Mouse (Mus musculus) hindbrain, embryonic 16.5 days (tissue): ENCODE measurements at regions not wholly inside any gene's neighbourhood (a gene's known extent, or its start where the extent isn't known, plus 50 kb on each side); places are given as distances from the start of the nearest gene placed in this dataset.

ENCODE experiments used
- ATAC-seq: fragments of 200-750 bp; cut with Nextera tagmentation; 2 replicates; pipeline ENCODE4 v1.8.0; 2017; ENCODE audit warnings: moderate TSS enrichment, moderate library complexity
- H3K27ac ChIP-seq: fragments of 300-500 bp; sonication (generic); 2 replicates; pipeline ENCODE4 v1.5.1; 2014; ENCODE audit warnings: low read depth, mild to moderate bottlenecking, control low read depth, low read length, moderate library complexity
- H3K27me3 ChIP-seq: fragments of 300-500 bp; sonication (generic); replicated peaks from 2 replicates; pipeline ENCODE4 v1.6.1; 2014; ENCODE audit warnings: low read length; ENCODE audit not compliant: control insufficient read depth, insufficient read depth
- H3K36me3 ChIP-seq: fragments of 300-500 bp; sonication (generic); 2 replicates; pipeline ENCODE4 v1.6.1; 2014; ENCODE audit warnings: mild to moderate bottlenecking, low read length, moderate library complexity, mixed read lengths; ENCODE audit not compliant: control insufficient read depth, insufficient read depth
- H3K4me1 ChIP-seq: fragments of 300-500 bp; sonication (generic); 2 replicates; pipeline ENCODE4 v1.6.1; 2014; ENCODE audit warnings: low read depth, low read length; ENCODE audit not compliant: control insufficient read depth, insufficient read depth
- H3K4me2 ChIP-seq: fragments of 300-500 bp; sonication (generic); 2 replicates; pipeline ENCODE4 v1.6.1; 2014; ENCODE audit warnings: mild to moderate bottlenecking, low read length, control low read depth, moderate library complexity
- H3K4me3 ChIP-seq: fragments of 300-500 bp; sonication (generic); 2 replicates; pipeline ENCODE4 v1.5.1; 2014; ENCODE audit warnings: mild to moderate bottlenecking, low read length, control low read depth, moderate library complexity
- H3K9ac ChIP-seq: fragments of 300-500 bp; sonication (generic); 2 replicates; pipeline ENCODE4 v1.6.1; 2014; ENCODE audit warnings: low read depth, mild to moderate bottlenecking, control low read depth, low read length, moderate library complexity
- H3K9me3 ChIP-seq: fragments of 300-500 bp; sonication (generic); 2 replicates; pipeline ENCODE4 v1.6.1; 2014; ENCODE audit warnings: mild to moderate bottlenecking, low read length, moderate library complexity; ENCODE audit not compliant: control insufficient read depth
- WGBS: fragments of 180-500 bp; shearing (Covaris S2); extraction: QIAGEN DNeasy Blood & Tissue Kit; methylation state at CpG from one replicate; pipeline ENCODE4 v1.1.7; 2014; 5-methylcytosine and 5-hydroxymethylcytosine counted together

DNA sequence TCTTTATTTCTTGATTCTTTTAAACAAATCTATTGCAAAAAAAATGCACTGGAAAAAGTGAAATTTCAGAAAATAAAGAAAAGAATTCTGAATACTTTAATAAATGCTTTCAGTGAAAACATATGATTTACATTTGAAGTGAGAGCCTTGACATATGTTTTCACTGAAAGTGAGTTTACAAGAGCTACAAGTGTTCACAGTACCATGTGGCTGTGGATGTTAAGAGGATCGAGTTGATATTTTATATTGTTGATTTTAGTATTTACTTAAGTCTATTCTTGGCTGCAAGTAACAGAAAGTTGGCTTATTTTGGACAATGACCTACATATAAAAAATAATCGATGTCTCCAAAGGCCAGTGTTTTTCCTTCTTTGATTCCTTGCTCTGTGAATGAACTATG lies 607.2 kb downstream of the 1190002N15Rik start:
- Histone ChIP-seq H3K27ac (no peak overlapping the region), H3K4me3 (no peak overlapping the region), H3K27me3 (no peaks in the 10 kb centered on the region), H3K4me1 (no peaks in the 10 kb centered on the region), H3K36me3 (no peaks in the 10 kb centered on the region), H3K4me2 (no peak overlapping the region), H3K9me3 (no peaks in the 10 kb centered on the region), H3K9ac (no peak overlapping the region)
- 83% methylated on average over 2 of the region's 2 CpGs for WGBS
- ATAC-seq = no peak

GRCm38 (mm10) chr9:93889256-93889655 lies 648.6 kb downstream of the 1190002N15Rik start:
- Histone ChIP-seq H3K27me3 (no peaks in the 10 kb centered on the region), H3K9me3 (no peaks in the 10 kb centered on the region), H3K9ac (no peak overlapping the region), H3K4me3 (no peak overlapping the region), H3K27ac (no peak overlapping the region), H3K36me3 (no peaks in the 10 kb centered on the region), H3K4me2 (no peak overlapping the region), H3K4me1 (no peaks in the 10 kb centered on the region)
- ATAC-seq = peak; percentile 61; the same call in 1 of the 2 replicates
- 41% methylated on average over 1 of the region's 1 CpGs for WGBS

GRCm38 (mm10) chr9:93880112-93880511 lies 657.8 kb downstream of the 1190002N15Rik start:
- no peaks in the 10 kb centered on the region for H3K27me3 ChIP-seq
- no peak overlapping the region for H3K27ac ChIP-seq
- no peak overlapping the region for H3K4me3 ChIP-seq
- WGBS = 38% methylated on average over 2 of the region's 2 CpGs
- H3K9ac ChIP-seq = no peak overlapping the region
- no peak for ATAC-seq
- H3K4me2 ChIP-seq = no peak overlapping the region
- H3K36me3 ChIP-seq = no peaks in the 10 kb centered on the region
- no peaks in the 10 kb centered on the region for H3K9me3 ChIP-seq
- H3K4me1 ChIP-seq = no peaks in the 10 kb centered on the region

- H3K9me3 ChIP-seq = no peaks in the 10 kb centered on the region
- no peak overlapping the region for H3K4me3 ChIP-seq
- H3K27ac ChIP-seq = no peak overlapping the region
- no peak overlapping the region for H3K4me2 ChIP-seq
- H3K36me3 ChIP-seq = no peaks in the 10 kb centered on the region
- no peaks in the 10 kb centered on the region for H3K27me3 ChIP-seq
- no peak for ATAC-seq
- no peak overlapping the region for H3K9ac ChIP-seq
- no peaks in the 10 kb centered on the region for H3K4me1 ChIP-seq
- 53% methylated on average over 2 of the region's 2 CpGs for WGBS
Measured at GRCm38 (mm10) chr9:93879572-93879971, 658.3 kb downstream of the 1190002N15Rik start.

DNA sequence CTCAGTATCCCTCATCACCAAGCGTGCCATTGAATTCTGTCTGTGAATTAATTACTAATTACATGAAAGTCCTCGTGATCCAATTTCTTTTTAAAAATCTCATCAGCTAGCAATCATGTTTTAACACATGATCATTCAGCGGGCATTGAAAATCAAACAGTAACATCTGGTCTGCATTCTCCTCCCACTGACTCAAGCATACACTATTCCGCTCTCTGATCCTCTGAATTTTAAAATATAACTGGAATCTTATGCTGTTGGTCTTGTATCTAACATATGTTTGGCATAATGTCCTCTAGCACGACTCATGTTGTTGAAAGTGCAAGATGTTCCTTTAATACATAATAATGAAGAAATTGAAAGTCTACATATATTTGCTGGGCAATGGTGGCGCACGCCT lies 667.1 kb downstream of the 1190002N15Rik start:
- no peak overlapping the region for H3K4me3 ChIP-seq
- no peaks in the 10 kb centered on the region for H3K9me3 ChIP-seq
- H3K27me3 ChIP-seq = no peaks in the 10 kb centered on the region
- no peak for ATAC-seq
- H3K27ac ChIP-seq = no peak overlapping the region
- no peaks in the 10 kb centered on the region for H3K4me1 ChIP-seq
- no peaks in the 10 kb centered on the region for H3K36me3 ChIP-seq
- 77% methylated on average over 7 of the region's 7 CpGs for WGBS
- no peak overlapping the region for H3K4me2 ChIP-seq
- H3K9ac ChIP-seq = no peak overlapping the region

GRCm38 (mm10) chr9:93857937-93858336 lies 679.9 kb downstream of the 1190002N15Rik start:
- Histone ChIP-seq H3K4me3 (no peak overlapping the region), H3K36me3 (no peaks in the 10 kb centered on the region), H3K9ac (no peak overlapping the region), H3K27me3 (no peaks in the 10 kb centered on the region), H3K4me1 (no peaks in the 10 kb centered on the region), H3K4me2 (no peak overlapping the region), H3K9me3 (no peaks in the 10 kb centered on the region), H3K27ac (no peak overlapping the region)
- ATAC-seq = no peak
- WGBS = 85% methylated on average over 2 of the region's 2 CpGs

DNA sequence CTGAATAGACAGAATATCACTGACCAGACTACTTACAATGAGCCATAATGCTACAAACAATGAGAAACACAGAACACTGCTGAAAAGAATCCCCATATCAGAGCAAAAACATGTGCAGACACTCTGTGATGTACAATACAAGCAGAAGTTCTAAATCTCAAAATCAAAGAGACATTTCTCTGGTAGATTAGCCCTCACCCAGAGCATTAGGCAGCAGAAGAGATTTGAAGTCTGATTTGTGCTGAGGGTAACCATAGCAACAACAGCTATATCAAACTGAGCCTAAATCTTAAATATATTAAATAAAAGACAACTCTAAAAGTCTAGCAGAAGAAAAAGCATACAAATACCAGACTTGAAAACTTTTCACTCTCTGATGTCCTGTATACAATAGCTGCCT lies 691.5 kb downstream of the 1190002N15Rik start:
- Histone ChIP-seq H3K27ac (no peak overlapping the region), H3K4me1 (no peaks in the 10 kb centered on the region), H3K4me2 (no peak overlapping the region), H3K36me3 (no peaks in the 10 kb centered on the region), H3K27me3 (no peaks in the 10 kb centered on the region), H3K4me3 (no peak overlapping the region), H3K9me3 (no peaks in the 10 kb centered on the region), H3K9ac (no peak overlapping the region)
- no peak for ATAC-seq

DNA sequence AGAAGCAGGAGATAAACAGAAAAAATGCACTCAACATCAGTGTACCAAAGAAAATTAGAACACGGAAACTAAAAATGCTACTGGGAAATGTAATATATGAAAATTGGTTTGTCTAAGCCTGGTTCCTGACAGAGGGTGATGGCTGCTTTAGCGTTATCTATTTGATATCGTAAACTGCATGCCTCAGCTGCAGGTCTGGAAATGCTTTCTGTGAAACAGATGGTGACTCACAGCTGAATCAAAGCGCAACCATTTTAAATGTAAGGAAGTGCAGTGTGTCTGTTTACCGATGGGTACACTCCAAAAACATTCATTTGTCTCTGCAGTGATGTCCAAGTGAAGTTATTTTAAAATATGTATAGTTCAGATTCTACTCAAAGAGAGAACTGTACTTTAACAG lies 694.0 kb downstream of the 1190002N15Rik start:
- no peaks in the 10 kb centered on the region for H3K4me1 ChIP-seq
- no peak overlapping the region for H3K4me3 ChIP-seq
- no peaks in the 10 kb centered on the region for H3K27me3 ChIP-seq
- H3K27ac ChIP-seq = no peak overlapping the region
- 64% methylated on average over 5 of the region's 5 CpGs for WGBS
- no peak overlapping the region for H3K4me2 ChIP-seq
- H3K9me3 ChIP-seq = no peaks in the 10 kb centered on the region
- ATAC-seq = no peak
- H3K36me3 ChIP-seq = no peaks in the 10 kb centered on the region
- no peak overlapping the region for H3K9ac ChIP-seq
